Mouse (Mus musculus): ENCODE measurements around the gene 1700030K09Rik.

The 1700030K09Rik gene

GRCm38 (mm10) chr8:72504637-72505314, 61.1 kb downstream of the 1700030K09Rik start:
- DNase-seq (ENCODE audit: low read depth, low spot score): no peak

- DNase-seq (ENCODE audit: low read depth, low spot score): no peak
Observed at GRCm38 (mm10) chr8:72507505-72507904, 63.8 kb downstream of the 1700030K09Rik start.
